Mouse (Mus musculus) lung, adult 2 months (tissue): Measurements from ENCODE around the gene Sstr5.

Experiments used
- CTCF ChIP-seq: fragments of 200-500 bp; IDR thresholded peaks from 2 replicates; pipeline ENCODE4 v1.5.1; 2011; ENCODE audit warnings: mild to moderate bottlenecking, low read length, control low read depth; ENCODE audit not compliant: insufficient read depth
- POLR2A ChIP-seq: fragments of 200-500 bp; IDR thresholded peaks from 2 replicates; pipeline ENCODE4 v1.6.1; 2011; ENCODE audit warnings: low read depth, mild to moderate bottlenecking, control low read depth, low read length, borderline replicate concordance; ENCODE audit errors: extremely low read depth

GRCm38 (mm10) chr17:25475946-25476744, 20.9 kb downstream of the Sstr5 start:
- peak; percentile 72 for TF ChIP-seq CTCF
- no peak for TF ChIP-seq POLR2A
